Mouse (Mus musculus): ENCODE data around the gene Spata2.

The Spata2 gene

DNA sequence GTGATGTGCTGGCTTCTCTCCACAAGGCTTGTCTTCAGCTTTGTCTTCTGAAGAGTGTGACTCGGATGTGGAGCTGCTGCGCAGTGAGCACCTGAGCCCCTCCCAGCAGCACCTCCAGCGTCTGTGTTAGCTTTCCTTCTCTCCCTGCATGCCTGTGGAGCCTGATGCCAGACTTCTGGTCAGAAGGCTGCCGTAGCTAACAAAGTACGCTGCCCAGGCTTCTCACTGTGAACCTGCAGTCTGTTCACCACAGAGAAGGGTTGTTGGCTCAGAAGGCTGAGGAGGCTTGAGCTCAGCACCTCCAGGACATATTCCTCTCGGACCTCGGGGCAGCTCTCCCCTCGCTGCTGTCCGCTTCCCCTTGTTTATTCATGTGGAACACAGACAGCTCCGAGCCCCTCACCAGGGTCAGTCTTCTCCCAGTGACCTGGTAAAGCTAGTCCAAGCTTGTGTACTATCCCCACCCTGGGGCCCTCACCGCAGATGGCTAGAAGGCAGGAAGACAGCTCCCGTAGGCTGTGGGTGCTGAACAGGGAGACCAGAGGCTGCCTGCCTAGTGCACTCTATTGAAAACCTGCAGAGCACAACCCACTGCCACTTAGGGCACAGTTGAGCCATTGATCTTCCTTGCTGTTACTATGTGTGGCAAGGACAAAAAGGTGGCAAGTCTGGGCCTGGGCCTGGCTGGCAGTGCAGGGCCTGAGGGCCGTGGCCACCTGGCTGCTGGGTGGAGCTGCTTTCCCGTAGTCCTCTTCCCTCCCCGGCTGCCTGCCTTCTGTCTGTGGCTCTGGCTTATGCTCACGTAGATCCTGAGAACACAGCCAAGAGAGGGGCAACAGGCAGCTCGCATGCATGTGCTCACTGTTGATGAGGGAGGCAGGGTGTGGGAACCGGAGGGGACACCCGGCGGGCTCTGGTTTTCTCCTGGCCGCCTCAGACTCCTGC, 43.1 kb downstream of the Spata2 start:
- DNase-seq (ENCODE audit: inconsistent ontology term): no peak

DNA sequence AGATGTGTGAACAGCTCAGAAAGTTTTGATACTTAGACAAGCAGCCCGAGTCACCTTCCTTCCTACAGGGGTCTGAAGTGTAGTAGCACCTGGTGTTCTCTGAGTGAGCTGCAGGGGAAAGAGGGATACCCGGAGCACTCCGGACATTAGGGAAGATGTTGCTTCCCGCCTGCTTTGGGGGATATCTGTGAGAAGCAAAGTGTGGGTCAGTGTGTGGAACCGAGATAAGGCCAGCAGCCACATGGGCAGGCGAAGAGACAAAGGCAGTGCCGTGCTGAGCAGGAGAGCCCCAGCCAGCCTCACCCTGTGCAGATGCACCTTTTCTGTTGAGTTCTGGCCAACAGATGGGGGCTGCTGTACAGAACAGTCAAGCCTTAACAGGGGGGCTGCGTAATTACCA, 45.1 kb downstream of the Spata2 start:
- no peak for DNase-seq (ENCODE audit: inconsistent ontology term)

DNA sequence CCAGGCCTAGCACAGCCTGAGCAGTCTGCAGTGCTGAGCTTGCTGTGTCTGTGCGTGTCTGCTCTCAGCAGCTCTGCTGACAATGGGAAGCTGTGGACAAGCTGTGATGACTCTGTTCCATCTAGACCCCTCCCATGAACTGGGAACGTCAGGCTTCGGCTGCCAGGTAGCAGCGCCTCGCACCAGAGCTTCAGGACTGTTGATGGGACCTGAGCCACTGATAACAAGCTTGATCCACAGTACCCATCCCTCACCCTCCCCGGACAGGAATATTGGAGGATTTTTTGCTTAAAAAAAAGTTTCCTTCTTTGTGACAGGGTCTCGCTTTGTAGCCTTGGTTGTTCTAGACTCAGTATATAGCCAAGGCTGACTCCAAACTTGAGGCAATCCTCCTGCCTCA, 45.5 kb downstream of the Spata2 start:
- DNase-seq (ENCODE audit: inconsistent ontology term): no peak

DNA sequence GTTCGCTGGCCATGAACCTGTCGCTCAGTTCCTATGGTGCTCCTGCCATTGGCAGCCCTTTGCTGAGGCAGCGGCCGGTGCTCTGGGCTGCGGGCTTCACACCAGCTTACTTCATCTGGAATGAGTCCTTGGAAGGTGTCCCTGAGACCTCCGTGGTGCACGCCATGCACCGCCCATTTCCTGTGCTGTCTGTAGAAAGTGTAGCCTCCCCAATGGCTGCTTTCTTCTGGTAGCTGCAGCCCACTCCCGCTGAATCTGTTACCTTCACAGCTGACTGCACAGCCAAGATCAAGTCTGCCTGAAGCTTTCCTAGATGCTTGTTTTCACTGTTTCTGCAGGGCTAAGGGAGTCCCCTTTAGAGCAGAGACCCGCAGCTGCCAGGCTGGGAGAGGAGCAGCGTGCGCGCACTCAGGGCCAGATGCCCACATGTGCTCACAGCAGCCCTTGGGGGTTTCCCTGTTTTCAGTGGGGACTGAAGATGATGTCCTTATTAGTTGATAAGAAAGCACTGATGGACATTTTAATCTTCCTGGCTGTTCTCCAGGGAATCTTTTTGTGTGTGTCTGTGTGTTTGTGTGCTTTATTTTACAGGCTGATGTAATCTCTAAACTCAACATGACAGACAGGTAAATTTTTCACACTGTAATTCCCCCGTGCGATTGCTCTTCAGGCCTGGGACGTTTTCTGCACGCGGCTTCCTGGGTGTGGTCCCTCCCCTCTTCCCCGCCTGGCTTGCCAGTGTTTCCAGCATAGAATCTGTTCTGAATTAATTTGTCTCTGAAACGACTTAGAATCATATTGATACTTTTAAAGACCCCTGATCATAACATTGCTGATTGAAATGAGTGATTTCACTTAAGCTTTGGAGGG, 46.5 kb downstream of the Spata2 start:
- DNase-seq (ENCODE audit: inconsistent ontology term): peak; percentile 20

DNA sequence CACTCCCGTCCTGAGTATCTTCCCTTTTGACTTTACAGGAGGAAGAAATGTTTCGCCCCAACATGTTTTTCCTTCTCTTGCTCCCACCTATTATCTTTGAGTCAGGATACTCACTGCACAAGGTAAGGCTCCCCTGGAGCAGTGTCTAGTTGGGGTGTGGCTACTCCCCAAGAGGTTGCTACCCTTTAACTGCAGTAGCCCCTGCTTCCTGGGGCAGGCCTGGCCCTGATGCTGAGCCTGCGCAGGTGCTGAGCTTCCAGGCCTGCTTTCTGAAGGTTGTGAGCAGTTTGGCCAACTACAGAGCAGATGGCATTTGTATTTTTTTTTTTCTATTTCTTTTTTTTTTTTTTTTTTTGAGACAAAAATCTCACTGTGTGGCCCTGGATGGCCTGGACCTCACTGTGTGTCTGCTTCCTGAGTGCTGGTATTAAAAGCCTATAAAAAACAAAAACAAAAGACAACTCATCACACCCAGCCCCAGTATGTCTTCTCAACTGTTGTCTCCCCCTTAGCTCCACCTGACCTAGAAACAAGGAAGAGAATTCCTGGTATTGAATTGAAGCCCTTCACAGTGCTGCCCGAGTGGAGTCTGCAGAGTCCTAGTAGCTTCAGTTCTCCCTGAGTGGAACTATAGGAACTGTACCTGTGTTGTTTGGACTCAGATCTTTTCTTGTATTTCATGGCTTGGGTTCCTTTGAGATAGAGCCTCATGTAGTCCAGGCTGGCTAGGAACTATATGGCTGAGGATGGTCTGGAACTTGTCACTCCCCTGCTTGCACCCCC, 49.1 kb downstream of the Spata2 start:
- DNase-seq (ENCODE audit: inconsistent ontology term): no peak

DNA sequence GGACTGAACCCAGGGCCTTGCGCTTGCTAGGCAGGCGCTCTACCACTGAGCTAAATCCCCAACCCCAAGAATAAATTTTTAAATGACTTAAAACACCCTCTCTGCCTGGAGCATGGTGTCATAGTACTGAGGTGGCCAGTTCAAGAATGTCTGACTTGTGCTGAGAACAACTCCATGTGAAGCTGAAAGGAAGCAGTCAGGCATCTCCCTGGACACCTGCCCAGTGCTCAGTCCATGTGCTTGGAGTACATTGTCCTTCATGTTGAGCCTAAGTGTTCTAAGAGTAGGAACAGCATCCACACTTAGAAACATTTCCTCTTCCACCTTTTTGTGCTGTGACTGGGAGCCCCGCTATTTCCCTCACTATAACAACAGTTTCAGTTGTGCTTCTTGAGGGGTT, 53.3 kb downstream of the Spata2 start:
- DNase-seq (ENCODE audit: inconsistent ontology term): peak; percentile 38

DNA sequence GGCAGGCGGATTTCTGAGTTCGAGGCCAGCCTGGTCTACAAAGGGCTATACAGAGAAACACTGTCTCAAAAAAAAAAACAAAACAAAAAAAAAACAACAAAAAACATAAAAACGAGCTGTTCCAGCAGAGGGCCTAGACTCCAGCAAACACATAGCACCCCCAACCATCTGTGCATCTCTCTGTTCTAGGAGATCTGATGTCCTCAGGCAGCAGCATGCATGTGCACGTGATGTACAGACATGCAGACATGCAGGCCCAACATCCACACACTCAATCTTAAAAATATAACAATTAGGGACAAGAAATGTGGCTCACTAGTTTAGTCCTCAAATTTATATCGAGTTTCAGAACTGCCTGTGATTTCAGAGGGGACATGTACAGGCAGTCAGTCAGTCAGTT, 56.3 kb downstream of the Spata2 start:
- DNase-seq (ENCODE audit: inconsistent ontology term): no peak

DNA sequence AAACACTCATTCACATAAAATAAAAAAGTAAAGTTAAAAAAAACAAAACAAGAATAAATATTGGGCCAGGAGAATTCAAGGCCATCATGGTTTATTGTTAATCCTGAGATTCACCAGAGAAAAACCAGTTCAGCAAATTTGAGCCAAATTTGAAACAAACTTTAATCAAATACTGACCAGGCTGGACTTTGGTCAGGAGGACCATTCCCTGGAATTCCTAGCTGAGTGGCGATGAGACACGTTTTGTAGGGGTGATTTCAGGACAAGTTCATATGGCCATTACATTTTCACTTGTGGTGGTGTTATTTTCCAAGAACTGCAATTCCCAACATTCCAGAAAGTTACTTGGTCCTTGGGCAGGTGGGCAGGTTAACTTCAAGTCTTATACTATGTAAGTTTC, 57.1 kb downstream of the Spata2 start:
- no peak for DNase-seq (ENCODE audit: inconsistent ontology term)

DNA sequence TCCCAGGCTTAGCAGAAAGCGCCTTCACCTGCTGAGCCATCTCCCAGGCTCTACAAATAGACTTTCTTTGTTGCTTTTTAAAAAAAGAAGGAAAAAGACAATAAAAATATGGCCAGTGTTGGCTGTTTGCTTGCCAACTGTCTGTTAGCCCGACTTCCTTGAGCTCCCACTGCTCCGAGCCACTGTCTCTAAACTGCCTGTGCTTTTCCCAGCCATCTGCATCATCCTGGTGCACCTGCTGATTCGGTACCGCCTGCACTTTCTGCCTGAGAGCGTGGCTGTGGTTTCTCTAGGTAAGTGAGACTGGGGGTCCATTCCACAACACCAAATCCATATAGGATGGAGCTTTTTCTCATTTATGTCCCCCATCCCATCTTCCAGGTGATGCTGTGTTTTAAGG, 58.1 kb downstream of the Spata2 start:
- DNase-seq (ENCODE audit: inconsistent ontology term): no peak

DNA sequence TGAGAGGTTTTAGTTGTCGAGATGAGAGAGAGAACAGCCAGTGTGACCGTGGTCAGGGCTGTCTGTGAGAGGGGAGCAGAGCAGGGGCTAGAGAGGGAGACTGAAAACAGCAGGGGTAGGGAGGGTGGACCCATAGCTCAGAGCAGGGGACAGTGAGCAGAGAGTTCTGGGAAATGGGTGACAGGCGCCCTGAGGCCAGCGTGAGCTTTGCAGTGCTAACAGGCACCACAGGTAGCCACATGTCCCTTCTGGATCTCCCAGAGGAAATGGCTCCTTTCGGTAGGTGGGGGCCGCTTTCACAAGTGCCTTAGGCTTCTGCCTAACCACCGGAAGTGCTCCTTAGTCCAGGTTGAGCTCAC, 61.3 kb downstream of the Spata2 start:
- no peak for DNase-seq (ENCODE audit: inconsistent ontology term)
